Mouse (Mus musculus) myocyte (in vitro differentiated cells): ENCODE results near the gene Rnd2.

Source experiments
- MAX ChIP-seq: IDR thresholded peaks from one replicate; pipeline ENCODE4 v1.6.1; 2011; ENCODE audit warnings: low read depth, mild to moderate bottlenecking, control low read depth
- MYOD1 ChIP-seq, 3 experiments: IDR thresholded peaks; one replicate each; pipeline ENCODE4 v1.6.1; 2011; ENCODE audit warnings: control low read depth in 2 of 3, low read depth in 2 of 3, mild to moderate bottlenecking in 2 of 3, moderate library complexity in 1 of 3; ENCODE audit not compliant: insufficient read length in 2 of 3, control insufficient read depth in 1 of 3
- POLR2A ChIP-seq: IDR thresholded peaks from one replicate; pipeline ENCODE4 v1.6.1; 2011; ENCODE audit warnings: low read depth, mild to moderate bottlenecking, control low read depth, moderate library complexity; ENCODE audit not compliant: insufficient read length
- TCF12 ChIP-seq: IDR thresholded peaks from one replicate; pipeline ENCODE4 v1.6.1; 2011; ENCODE audit warnings: mild to moderate bottlenecking, control low read depth; ENCODE audit not compliant: poor library complexity, insufficient read depth, severe bottlenecking

DNA sequence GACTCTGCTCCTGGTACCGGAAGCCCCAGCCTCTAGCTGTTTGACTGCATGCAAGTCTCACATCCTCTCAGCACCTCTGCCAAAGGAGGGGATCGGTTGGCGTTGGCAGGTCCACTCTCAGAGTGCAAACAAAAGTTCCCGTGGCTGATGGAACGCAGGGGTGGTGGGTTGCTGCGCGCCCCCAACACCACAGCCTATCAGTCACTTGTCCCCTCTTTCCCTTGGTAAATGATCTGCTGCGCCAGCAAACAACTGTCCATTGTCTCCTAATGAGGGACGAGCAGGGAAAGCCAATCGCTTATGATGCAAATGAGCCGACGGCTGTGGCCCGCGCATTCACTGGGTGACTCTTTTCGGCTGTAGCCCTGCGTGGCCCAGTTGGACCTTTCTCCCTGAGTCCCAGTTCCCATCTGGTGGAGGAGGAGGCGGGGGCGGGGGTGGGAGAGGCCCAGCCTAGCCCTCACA lies 14.4 kb downstream of the Rnd2 start:
- TF ChIP-seq MAX (no peak), POLR2A (no peak), TCF12 (no peak), MYOD1 (IDR thresholded peaks at IDR 0.05; ENCODE audit: control insufficient read depth in 1 of 3, insufficient read length in 2 of 3, low read depth in 2 of 3) (no peak)
